Mouse (Mus musculus): ENCODE data around the gene Gsk3a.

GRCm38 (mm10) chr7:25286989-25287388 is 49.3 kb upstream of the Gsk3a start:
- TF ChIP-seq CTCF (IDR thresholded peaks at IDR 0.05; ENCODE audit: borderline replicate concordance, insufficient read depth, low read depth, low read length): no peak
- no peak for TF ChIP-seq POLR2A (IDR thresholded peaks at IDR 0.05; ENCODE audit: borderline replicate concordance, insufficient read depth, low read length)
